Mouse (Mus musculus) CH12.LX (cell line): Measurements from ENCODE around the gene Cct2.

Experiments used
- CTCF ChIP-seq, 2 experiments: IDR thresholded peaks in 1 of 2; conservative IDR thresholded peaks in 1 of 2; 2 replicates each; pipeline ENCODE4 v1.5.1; 2011 to 2012; ENCODE audit warnings: low read depth in 2 of 2, low read length in 2 of 2, improper control_type of control experiment in 1 of 2, inconsistent platforms in 1 of 2, mild to moderate bottlenecking in 1 of 2, moderate library complexity in 1 of 2
- MAX ChIP-seq: IDR thresholded peaks from 2 replicates; pipeline ENCODE4 v1.6.1; 2011; ENCODE audit warnings: low read length, improper control_type of control experiment
- RAD21 ChIP-seq: IDR thresholded peaks from 2 replicates; pipeline ENCODE4 v1.6.1; 2011; ENCODE audit warnings: low read depth, mild to moderate bottlenecking, low read length, improper control_type of control experiment, moderate library complexity
- SMC3 ChIP-seq: IDR thresholded peaks from 2 replicates; pipeline ENCODE4 v1.6.1; 2011; ENCODE audit warnings: low read depth, low read length, improper control_type of control experiment

DNA sequence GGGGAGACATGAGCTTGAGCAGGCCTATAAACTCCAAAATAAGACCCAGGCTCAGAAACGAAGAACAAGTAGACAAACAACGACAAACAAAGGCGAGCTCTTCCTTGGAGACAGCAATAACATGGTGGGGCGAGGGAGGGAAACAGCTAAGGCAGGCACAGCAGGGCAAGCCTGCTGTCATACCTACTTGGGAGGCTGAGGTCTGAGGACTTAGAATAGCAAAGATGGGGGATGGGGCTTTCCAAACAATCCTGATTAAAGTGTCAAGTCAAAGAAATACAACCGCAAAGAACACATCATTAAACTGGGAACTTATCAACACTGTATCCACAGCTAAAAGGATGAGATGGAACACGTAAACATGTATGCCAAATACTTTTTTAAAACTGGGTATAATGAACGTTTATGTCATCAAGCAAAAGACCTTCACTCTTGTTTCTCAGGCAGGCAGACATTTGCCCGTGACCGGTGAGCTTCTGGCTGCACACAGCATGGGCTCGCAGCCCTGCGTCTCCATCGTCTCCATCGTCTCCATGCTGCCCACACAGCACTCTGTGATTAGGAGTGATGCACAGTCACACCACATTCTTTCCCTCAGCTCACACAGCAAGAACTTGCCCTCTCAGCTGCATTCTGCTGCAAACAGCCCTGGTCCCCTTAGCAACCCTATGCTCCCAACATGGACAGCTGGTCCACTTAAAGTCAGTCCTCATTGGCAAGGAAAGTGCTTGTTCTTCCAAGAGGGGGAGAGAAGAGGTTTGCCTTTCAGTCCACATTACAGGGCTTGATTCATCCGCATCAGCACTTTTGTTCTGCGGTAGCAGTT is 31.1 kb upstream of the Cct2 start:
- TF ChIP-seq SMC3 (no peak), MAX (no peak), CTCF (conservative IDR thresholded peaks at IDR 0.05 in 1 of 2, IDR thresholded peaks at IDR 0.05 in 1 of 2; ENCODE audit: low read depth in 2 of 2, low read length in 2 of 2) (no peak), RAD21 (no peak)
